Mouse (Mus musculus) embryonic facial prominence, embryonic 14.5 days (tissue): ENCODE data around the gene Marcks. TPM values are rescaled to one million over a fixed set of nuclear protein-coding genes. Genes with fewer than 3 reads are reported as not detected.

Experiments used
- ATAC-seq: fragments of 200-750 bp; cut with Nextera tagmentation; 2 replicates; pipeline ENCODE4 v1.8.0; 2017; ENCODE audit warnings: low read depth, moderate number of reproducible peaks, moderate TSS enrichment
- DNase-seq: peaks from one replicate; pipeline ENCODE4 v3.0.0-alpha.2; 2015; ENCODE audit warnings: low spot score
- H3K27ac ChIP-seq: fragments of 300-500 bp; sonication (generic); replicated peaks from 2 replicates; pipeline ENCODE4 v1.5.1; 2014; ENCODE audit warnings: low read depth, mild to moderate bottlenecking, low read length, moderate library complexity
- H3K27me3 ChIP-seq: fragments of 300-500 bp; sonication (generic); replicated peaks from 2 replicates; pipeline ENCODE4 v1.6.1; 2014; ENCODE audit warnings: low read length; ENCODE audit not compliant: control insufficient read depth, insufficient read depth
- H3K36me3 ChIP-seq: fragments of 300-500 bp; sonication (generic); 2 replicates; pipeline ENCODE4 v1.6.1; 2014; ENCODE audit warnings: low read length, mixed read lengths; ENCODE audit not compliant: control insufficient read depth, insufficient read depth
- H3K4me1 ChIP-seq: fragments of 300-500 bp; sonication (generic); 2 replicates; pipeline ENCODE4 v1.6.1; 2014; ENCODE audit warnings: antibody characterized with exemption, low read length; ENCODE audit not compliant: control insufficient read depth, insufficient read depth
- H3K4me2 ChIP-seq: fragments of 300-500 bp; sonication (generic); 2 replicates; pipeline ENCODE4 v1.6.1; 2014; ENCODE audit warnings: low read depth, mild to moderate bottlenecking, low read length, moderate library complexity, mixed read lengths
- H3K4me3 ChIP-seq: fragments of 300-500 bp; sonication (generic); 2 replicates; pipeline ENCODE4 v1.5.1; 2014; ENCODE audit warnings: low read depth, mild to moderate bottlenecking, low read length
- H3K9ac ChIP-seq: fragments of 300-500 bp; sonication (generic); 2 replicates; pipeline ENCODE4 v1.6.1; 2014; ENCODE audit warnings: low read depth, mild to moderate bottlenecking, low read length, moderate library complexity, mixed read lengths
- H3K9me3 ChIP-seq: fragments of 300-500 bp; sonication (generic); 2 replicates; pipeline ENCODE4 v1.6.1; 2016; ENCODE audit warnings: low read length; ENCODE audit not compliant: control insufficient read depth
- WGBS: fragments of 180-500 bp; shearing (Covaris S2); extraction: QIAGEN DNeasy Blood & Tissue Kit; methylation state at CpG from one replicate; pipeline ENCODE4 v1.1.7; 2014; 5-methylcytosine and 5-hydroxymethylcytosine counted together
- polyA plus RNA-seq: library from polyadenylated mRNA; unstranded; fragments of >200 nt; fragmentation: Nextera tagmentation; extraction: Ambion mirVana; gene quantifications from 2 replicates; pipeline ENCODE4 v1.2.1, GENCODE M21; 2014

Gene Marcks
- polyA plus RNA-seq, 1 experiment from 2014 or later: 234 TPM

GRCm38 (mm10) chr10:37129652-37130051 is 9.1 kb downstream of the Marcks start:
- no peak for ATAC-seq
- Histone ChIP-seq H3K27me3 (no peaks in the 10 kb centered on the region), H3K9ac (no peak overlapping the region), H3K4me3 (no peak overlapping the region), H3K4me1 (peaks cover 5% of the 10 kb centered on the region; the same call in 1 of the 2 replicates), H3K4me2 (no peak overlapping the region), H3K9me3 (no peaks in the 10 kb centered on the region), H3K36me3 (peaks cover 26% of the 10 kb centered on the region), H3K27ac (no peak overlapping the region)
- 88% methylated on average over 3 of the region's 3 CpGs for WGBS
- DNase-seq: no peak

- Histone ChIP-seq H3K4me3 (no peak overlapping the region), H3K4me1 (no peaks in the 10 kb centered on the region), H3K9ac (no peak overlapping the region), H3K4me2 (no peak overlapping the region), H3K27ac (no peak overlapping the region), H3K27me3 (no peaks in the 10 kb centered on the region), H3K9me3 (0 out of 2 replicates have a peak, but pooled peaks cover 4% of the 10 kb centered on the region), H3K36me3 (no peaks in the 10 kb centered on the region)
- DNase-seq (no peak), ATAC-seq (no peak)
- 73% methylated on average over 2 of the region's 2 CpGs for WGBS
These were observed 23.4 kb downstream of the Marcks start for GRCm38 (mm10) chr10:37115329-37115728.

GRCm38 (mm10) chr10:37112812-37113211 is 25.9 kb downstream of the Marcks start:
- 72% methylated on average over 4 of the region's 4 CpGs for WGBS
- no peak for ATAC-seq
- no peak for DNase-seq
- H3K27ac ChIP-seq: no peak overlapping the region
- no peak overlapping the region for H3K4me3 ChIP-seq
- no peaks in the 10 kb centered on the region for H3K4me1 ChIP-seq
- H3K9me3 ChIP-seq: no peaks in the 10 kb centered on the region
- H3K36me3 ChIP-seq: no peaks in the 10 kb centered on the region
- H3K9ac ChIP-seq: no peak overlapping the region
- H3K27me3 ChIP-seq: no peaks in the 10 kb centered on the region
- H3K4me2 ChIP-seq: no peak overlapping the region

GRCm38 (mm10) chr10:37112362-37112761 is 26.4 kb downstream of the Marcks start:
- H3K27ac ChIP-seq: no peak overlapping the region
- H3K4me3 ChIP-seq: no peak overlapping the region
- H3K9me3 ChIP-seq: no peaks in the 10 kb centered on the region
- DNase-seq (no peak), ATAC-seq (no peak)
- no peak overlapping the region for H3K9ac ChIP-seq
- no peaks in the 10 kb centered on the region for H3K27me3 ChIP-seq
- WGBS: 79% methylated on average over 3 of the region's 3 CpGs
- H3K4me2 ChIP-seq: no peak overlapping the region
- H3K36me3 ChIP-seq: no peaks in the 10 kb centered on the region
- no peaks in the 10 kb centered on the region for H3K4me1 ChIP-seq

GRCm38 (mm10) chr10:37111432-37111831 is 27.3 kb downstream of the Marcks start:
- Histone ChIP-seq H3K9me3 (no peaks in the 10 kb centered on the region), H3K4me3 (no peak overlapping the region), H3K36me3 (no peaks in the 10 kb centered on the region), H3K4me1 (no peaks in the 10 kb centered on the region), H3K27me3 (no peaks in the 10 kb centered on the region), H3K4me2 (no peak overlapping the region), H3K27ac (no peak overlapping the region), H3K9ac (no peak overlapping the region)
- DNase-seq (no peak), ATAC-seq (no peak)
- 69% methylated on average over 2 of the region's 2 CpGs for WGBS

GRCm38 (mm10) chr10:37106871-37107627 is 31.7 kb downstream of the Marcks start:
- ATAC-seq: no peak
- no peak overlapping the region for H3K27ac ChIP-seq
- WGBS: 48% methylated on average over 4 of the region's 4 CpGs

GRCm38 (mm10) chr10:37106303-37106702 is 32.4 kb downstream of the Marcks start:
- no peak overlapping the region for H3K9ac ChIP-seq
- DNase-seq: no peak
- no peaks in the 10 kb centered on the region for H3K36me3 ChIP-seq
- H3K4me1 ChIP-seq: no peaks in the 10 kb centered on the region
- H3K4me3 ChIP-seq: no peak overlapping the region
- WGBS: 90% methylated on average over 8 of the region's 8 CpGs
- H3K27me3 ChIP-seq: no peaks in the 10 kb centered on the region
- H3K4me2 ChIP-seq: no peak overlapping the region
- ATAC-seq: no peak
- H3K27ac ChIP-seq: no peak overlapping the region
- H3K9me3 ChIP-seq: no peaks in the 10 kb centered on the region

More at GRCm38 (mm10) chr10:37106871-37107627, 31.7 kb downstream of the Marcks start:
- Histone ChIP-seq H3K4me3 (no peak overlapping the region), H3K27me3 (no peaks in the 10 kb centered on the region), H3K4me1 (no peaks in the 10 kb centered on the region), H3K36me3 (no peaks in the 10 kb centered on the region), H3K4me2 (no peak overlapping the region), H3K9me3 (no peaks in the 10 kb centered on the region), H3K9ac (no peak overlapping the region)
- DNase-seq: peak; percentile 32

GRCm38 (mm10) chr10:37102227-37103080 is 36.3 kb downstream of the Marcks start:
- H3K4me3 ChIP-seq: no peak overlapping the region
- 73% methylated on average over 4 of the region's 4 CpGs for WGBS

More at GRCm38 (mm10) chr10:37102227-37103080, 36.3 kb downstream of the Marcks start:
- no peaks in the 10 kb centered on the region for H3K36me3 ChIP-seq
- H3K27ac ChIP-seq: no peak overlapping the region
- DNase-seq (no peak), ATAC-seq (no peak)
- H3K27me3 ChIP-seq: no peaks in the 10 kb centered on the region
- H3K9me3 ChIP-seq: 0 out of 2 replicates have a peak, but pooled peaks cover 5% of the 10 kb centered on the region
- no peak overlapping the region for H3K4me2 ChIP-seq
- H3K9ac ChIP-seq: no peak overlapping the region
- H3K4me1 ChIP-seq: no peaks in the 10 kb centered on the region
